Mouse (Mus musculus) gastrocnemius, postnatal 36 days (tissue): ENCODE data around the gene Tmem28. TPM values are rescaled to one million over a fixed set of nuclear protein-coding genes. Genes with fewer than 3 reads are reported as not detected.

ENCODE experiments used
- DNase-seq, 2 experiments: peaks; one replicate each; pipeline ENCODE4 v3.0.0; 2022
- intact Hi-C: fragments of 180-260 bp; cut with DNase I; formaldehyde crosslinking; loops from one replicate; pipeline ENCODE4 v1.15.1; 2025
- long read RNA-seq, 2 experiments: library from polyadenylated mRNA; stranded (forward); transcript quantifications; one replicate each; pipeline ENCODE4 v2.0.0; 2021
- total RNA-seq, 2 experiments: library from RNA; stranded (reverse); gene quantifications; 2 replicates each; pipeline ENCODE4 v1.2.3; 2021

The Tmem28 gene
- total RNA-seq, result under 1 TPM; 0.17 to 0.28 TPM
- long read RNA-seq, experiment 1, result 0 reads
- long read RNA-seq, experiment 2, result 0 reads

DNA sequence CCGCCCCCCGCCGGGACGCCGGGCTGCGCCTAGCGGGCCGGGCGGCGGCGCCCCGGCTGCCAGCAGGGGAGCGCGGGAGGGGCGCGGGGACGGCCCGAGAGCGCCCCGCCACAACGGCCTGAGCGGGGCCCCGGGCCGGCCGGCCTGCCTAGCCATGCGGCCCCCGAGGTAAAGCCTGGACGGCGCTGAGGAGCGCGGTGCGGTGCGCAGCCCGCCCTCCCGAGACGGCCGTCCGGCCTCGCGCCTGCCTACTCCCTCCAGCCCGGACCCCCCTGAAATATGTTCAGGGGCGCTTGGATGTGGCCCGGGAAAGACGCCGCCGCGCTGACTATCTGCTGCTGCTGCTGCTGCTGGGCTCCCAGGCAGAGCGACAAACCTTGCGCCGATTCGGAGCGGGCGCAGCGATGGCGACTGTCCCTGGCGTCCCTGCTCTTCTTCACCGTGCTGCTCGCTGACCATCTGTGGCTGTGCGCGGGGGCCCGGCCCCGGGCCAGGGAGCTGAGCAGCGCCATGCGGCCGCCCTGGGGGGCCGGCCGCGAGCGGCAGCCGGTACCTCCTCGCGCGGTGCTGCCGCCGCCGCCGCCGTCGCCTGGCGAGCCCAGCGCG is at the start of gene Tmem28:
Gene Tmem28, plus strand, starts transcription at position 232 of the 606 bp plus-strand sequence.
- intact Hi-C loops, result no loop called here
- no peak for DNase-seq

DNA sequence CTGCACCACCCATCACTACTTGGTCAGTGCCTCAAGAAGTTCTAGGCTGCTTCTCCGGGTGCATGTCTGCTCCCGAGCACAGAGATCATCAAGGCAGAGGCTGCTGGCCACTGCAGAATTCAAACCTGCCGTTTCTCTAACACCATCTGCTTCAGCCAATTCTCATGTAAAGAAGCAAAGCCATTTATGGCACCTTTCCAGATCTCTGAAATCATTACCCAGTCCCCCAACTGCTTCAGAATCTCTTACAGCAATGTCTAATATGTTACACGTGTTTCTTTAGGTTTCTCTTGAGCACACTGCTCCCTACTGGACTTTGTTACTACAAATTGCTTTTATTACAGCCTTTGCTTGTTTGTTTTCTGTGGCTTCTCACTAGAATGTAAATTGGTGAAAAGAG is 40.5 kb upstream of the Tmem28 start:
- no peak for DNase-seq
- intact Hi-C loops, result no loop called here

DNA sequence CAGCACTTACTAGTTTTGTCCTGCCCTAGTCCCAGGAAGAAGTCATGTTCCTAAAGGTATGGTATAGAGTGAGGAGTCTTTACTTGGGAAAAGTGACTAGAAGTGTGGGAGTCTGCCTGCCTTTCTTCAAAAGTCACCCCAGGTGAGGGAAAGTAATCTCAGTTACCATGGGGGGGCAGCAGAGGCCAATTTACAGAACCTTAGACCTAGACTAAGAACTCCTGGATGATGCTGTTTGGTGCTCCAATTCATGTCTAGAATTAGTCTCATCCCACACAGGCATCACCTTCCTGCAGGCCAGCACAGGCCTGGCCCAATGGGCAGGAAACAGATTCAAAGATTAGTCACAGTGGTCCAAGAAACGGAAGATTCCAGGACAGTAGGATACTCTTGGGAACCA is 12.4 kb upstream of the Tmem28 start:
- intact Hi-C loops, result loop anchor here (5.0 kb wide), 1 partner anchor 669 kb away; no protein-coding TSS in a partner anchor
- DNase-seq, result no peak

DNA sequence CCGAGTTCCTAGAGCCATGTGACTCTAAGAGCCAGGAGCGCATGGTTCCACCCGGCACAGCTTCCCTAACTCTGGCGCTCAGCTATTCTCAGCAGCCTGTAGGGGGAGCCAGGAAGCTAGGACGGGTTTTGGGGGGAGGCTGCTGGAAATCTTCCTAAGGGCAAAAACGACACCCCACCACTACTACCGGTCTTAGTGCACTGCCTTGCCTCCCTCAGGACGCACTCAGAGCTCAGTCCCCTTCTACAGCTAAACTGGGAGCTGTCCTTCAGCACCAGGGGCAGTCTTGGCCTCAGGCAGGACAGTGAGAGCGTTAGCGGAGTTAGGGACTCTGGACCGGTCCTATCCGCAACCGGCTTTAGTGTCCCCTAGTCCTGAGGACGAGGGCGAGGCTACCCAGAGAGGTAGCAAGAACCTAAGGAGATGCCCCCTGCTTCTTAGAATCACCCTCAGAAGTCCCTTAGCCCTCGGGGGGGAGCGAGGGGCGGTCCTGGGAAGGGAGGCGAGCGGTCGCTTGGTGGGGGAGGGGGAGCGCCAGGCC is 1.4 kb upstream of the Tmem28 start:
- intact Hi-C loops, result no loop called here
- peak; percentile 16 to 28 for DNase-seq

DNA sequence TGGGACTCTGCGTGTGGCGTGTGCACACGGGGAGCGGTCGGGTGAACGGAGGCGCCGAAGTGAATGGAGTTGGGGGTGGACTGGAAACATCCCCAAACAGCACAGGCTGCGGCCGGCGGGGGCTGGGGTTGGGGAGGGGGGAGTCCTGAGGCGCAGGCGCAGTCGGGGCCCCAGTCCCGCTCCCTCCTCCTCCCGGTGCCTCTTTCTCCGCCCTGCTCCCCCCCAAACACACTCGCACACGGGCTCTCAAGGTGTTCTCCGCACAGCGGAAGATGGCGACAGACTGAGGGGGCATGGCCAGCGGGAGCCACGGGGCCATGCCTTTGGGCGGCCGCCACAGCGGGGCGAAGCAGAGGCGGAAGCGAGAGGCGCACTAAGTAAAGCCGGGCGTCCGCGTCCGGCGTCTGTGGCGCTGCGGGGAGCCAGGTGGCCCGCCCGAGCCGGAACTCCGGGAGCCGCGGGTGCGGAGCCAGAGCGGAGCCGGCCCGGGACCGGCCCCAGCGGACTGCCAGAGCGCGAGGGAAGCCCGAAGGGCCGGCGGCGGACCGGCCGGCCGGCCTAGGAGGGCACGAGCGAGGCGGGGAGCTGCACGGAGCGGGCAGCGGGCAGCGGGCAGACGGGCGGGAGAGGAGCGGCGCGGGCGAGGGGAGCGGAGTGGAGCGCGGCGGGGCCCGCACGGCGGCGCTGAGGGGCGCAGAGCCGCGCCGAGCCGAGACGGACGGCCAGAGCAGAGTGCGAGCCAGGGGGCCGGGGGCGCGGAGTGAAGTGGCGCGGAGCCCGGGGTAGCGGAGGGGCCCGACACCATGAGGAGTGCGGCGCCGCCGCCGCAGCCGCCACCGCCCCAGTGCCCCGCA is 658 bp upstream of the Tmem28 start:
- intact Hi-C loops, result no loop called here
- no peak for DNase-seq

DNA sequence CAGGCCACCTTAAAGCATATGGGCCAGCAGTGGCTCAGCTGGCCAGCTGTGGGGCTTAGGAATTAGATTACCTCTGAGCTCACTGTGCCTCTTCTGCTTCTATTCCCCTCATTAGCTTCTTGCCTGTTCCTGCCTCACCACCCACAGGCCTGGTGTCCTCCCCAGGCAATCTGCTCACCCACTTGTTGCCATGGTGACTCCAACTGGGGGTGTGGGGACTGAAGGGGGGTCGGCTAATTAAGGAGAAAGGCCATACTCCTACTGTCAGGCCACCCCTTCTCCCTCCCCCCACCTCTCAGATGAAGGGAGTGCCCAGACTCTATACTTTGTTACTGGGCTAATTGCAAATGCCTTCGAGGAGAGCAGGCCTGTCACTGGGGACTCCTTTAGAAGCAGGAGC is 21.3 kb downstream of the Tmem28 start:
- intact Hi-C loops, result no loop called here
- no peak for DNase-seq

DNA sequence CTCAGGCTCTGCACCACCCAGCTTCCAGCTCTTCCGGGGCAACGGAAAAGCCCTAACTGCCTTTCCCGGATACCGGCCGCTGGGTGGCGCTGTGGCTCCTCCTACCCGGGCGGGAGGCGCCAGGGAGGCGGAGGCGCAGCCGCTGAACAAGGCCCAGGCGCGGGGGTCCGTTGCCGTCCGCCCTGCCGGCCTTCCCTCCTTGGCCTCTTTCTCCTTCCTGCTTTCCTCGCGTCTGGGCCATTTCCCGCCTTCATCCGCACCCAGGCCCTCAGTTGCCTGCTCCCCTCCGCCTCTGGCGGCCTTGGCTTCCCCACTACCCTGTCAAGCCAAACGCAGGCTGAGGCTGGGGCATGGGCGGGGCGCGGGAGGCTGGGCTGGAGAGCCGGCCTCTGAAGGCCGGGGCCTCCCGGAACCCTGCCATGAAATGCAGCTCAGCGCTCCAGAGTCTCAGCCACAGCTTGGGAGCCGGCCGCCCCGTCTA is 32.5 kb downstream of the Tmem28 start:
- intact Hi-C loops, result loop anchor here (2.0 kb wide), 3 partner anchors 126 to 628 kb away; no protein-coding TSS in a partner anchor
- peak; percentile 59 to 69 for DNase-seq

DNA sequence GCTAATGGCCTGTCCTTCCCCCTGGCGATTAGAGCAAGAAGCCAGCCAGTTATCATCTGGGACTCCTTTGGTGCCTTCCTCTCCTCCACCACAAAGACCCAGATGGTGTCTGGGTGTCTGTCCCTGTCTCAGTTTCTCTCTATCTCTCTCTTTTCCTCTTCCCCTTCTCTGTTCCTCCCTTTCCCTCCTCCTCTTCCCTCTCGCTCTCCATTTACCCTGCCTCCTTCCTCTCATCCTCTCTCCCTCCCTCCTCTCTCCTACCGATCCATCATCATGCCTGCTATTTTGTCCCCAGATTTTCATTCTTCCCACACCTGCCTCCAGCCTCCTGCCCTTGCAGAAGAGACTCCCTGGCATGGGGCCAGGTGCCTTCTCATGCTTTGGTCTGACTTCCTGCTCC is 33.0 kb downstream of the Tmem28 start:
- intact Hi-C loops, result loop anchor here (2.0 kb wide), 3 partner anchors 125 to 627 kb away; no protein-coding TSS in a partner anchor

DNA sequence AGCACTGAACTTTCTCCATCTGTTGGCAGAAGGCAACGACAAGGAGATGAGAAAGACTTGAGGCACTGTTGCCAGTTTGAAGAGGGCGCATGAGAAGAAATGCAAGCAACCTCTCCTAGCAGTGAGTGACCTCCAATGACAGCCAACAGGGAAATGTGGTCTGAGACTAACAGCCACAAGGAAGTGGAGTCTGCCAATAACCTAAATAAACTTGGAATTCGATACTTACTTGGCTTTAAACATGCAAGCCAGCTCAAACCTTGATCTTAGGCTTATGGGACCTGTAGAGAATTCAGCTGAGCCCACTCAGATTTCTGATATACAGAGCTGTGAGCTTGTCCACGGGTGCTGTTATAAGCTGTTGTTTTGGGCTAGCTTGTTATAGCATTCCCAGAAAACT is 51.4 kb downstream of the Tmem28 start:
- intact Hi-C loops, result no loop called here
- no peak for DNase-seq

More for the DNA sequence above, 33.0 kb downstream of the Tmem28 start:
- no peak for DNase-seq

DNA sequence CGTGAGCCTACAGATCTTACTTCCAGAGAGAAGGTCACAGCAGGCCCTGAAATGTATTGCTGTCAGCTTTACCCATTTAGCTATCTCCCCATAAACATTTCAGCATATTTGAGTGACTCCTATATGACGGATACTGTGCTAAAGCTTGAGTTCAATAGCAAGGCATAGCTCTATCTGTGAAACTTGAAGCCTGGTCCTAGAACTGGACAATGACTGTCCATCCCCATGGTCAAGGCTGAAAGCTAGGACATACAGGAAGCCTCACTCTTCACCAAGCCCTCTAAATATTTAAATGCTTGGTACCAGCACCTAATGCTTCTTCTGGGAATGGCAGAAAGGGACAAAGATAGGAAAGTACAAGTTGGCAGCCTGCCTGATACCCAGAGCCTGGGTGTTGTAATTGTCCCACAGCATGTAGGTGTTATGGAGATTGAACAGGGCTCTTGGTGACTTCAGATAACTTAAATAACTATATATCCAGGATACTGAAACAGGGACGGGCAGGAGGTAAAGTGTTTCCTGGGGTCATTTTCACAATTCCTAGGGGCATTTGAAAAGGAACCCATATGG is 51.9 kb downstream of the Tmem28 start:
- intact Hi-C loops, result no loop called here
- DNase-seq, result no peak

DNA sequence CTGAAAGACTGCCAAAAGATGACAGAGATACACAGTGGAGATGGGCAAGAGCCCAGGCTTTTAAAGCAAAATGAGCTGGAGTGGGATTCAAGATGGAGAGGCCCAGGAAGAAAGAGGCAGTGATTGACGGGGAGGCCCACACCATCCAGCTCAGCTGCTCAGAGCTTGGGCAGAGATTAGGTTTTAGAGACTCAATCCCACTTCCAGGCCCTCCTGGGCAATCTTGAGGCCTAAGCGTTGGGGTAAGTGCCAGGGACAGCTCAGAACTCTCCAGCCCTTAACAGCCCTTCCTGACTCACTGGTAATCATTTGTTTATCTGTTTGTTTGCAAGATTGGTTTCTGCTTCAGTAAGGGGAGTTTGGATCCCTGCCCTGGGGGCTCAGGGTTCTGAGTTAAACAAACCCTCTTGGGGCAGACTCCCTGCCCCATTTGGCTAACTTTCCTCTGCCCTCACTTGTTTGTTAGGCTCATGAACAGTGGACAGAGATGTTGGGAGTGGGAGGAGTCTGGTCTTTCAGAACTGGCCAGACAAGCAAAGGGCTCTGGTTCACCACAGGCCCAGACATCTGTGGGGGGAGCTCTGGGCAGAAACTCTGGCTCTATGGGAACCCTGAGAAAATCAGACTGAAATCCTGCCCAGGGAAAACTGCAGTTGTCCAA is 52.6 kb downstream of the Tmem28 start:
- DNase-seq, result no peak
- intact Hi-C loops, result no loop called here

DNA sequence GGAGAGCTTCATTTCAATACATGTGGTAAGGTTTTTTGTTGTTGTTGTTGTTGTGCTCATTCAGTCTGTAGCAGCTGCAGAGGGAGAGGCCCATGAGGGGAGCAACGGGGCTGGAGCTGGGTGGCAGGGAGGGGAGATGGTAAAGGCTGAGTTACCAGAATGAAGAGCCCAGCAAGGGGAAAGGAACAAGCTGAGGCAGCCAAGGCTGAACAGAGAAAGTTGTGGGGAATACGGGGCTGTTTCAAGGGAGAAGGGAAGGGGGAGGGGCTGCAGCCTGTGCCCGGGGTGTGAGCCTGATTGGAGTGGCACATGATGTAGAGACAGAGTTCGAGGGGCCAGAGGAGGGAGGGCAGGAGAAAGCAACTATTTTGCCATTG is 53.1 kb downstream of the Tmem28 start:
- intact Hi-C loops, result no loop called here
- no peak for DNase-seq

DNA sequence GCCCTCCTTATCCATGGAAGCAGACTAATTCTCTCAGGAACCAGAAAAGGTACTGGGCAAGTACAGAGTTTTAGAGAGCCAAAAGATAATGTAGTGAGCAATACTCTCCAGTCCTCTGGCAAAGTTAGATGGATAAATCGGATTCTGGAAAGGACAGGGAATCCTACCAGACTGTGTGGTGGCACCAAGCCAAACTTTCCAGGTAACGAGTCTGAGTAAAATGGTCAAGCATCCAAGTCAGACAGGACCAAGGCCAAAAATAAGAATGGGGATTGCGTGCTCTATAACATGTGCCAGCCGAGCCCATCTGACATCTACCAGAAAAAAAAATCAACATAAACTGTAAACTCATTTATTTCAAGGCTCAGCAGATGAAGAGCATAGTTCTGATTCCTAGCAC is 56.0 kb downstream of the Tmem28 start:
- no peak for DNase-seq
- intact Hi-C loops, result no loop called here

DNA sequence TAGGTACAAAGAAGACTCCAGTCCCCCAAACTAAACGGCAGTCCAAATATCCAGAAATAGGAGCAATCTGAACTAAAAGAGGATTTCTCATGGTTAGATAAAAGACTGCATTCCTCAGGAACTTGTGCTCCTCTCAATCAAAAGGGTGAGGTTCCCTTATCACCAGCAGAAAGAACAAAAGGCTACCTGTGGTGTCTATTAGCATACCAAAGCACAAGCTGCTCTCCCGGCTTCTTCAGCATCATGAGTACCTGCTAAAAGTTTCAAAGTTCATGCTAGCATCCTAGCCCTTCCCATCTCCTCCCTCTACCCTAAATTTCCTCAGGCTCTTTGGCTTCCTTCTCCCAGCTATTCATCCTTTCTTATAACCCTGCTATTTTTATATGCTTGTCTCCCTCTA is 62.6 kb downstream of the Tmem28 start:
- intact Hi-C loops, result no loop called here
- DNase-seq, result no peak

Other genes starting within 250 kb of the Tmem28 start
- 1 to 10 TPM; 2.3 to 2.8 TPM for gene Eda, start 154.6 kb downstream of the Tmem28 start, total RNA-seq